Mouse (Mus musculus) testis, adult 2 months (tissue): ENCODE results near the gene Arpc3.

Experiments
- CTCF ChIP-seq: fragments of 200-500 bp; IDR thresholded peaks from 2 replicates; pipeline ENCODE4 v1.5.1; 2012; ENCODE audit warnings: low read depth, mild to moderate bottlenecking, inconsistent platforms, low read length, moderate library complexity; ENCODE audit not compliant: control insufficient read depth, insufficient read depth, insufficient replicate concordance
- POLR2A ChIP-seq: fragments of 200-500 bp; IDR thresholded peaks from 2 replicates; pipeline ENCODE4 v1.6.1; 2012; ENCODE audit warnings: low read depth, mild to moderate bottlenecking, inconsistent platforms, low read length, moderate library complexity; ENCODE audit not compliant: control insufficient read depth

GRCm38 (mm10) chr5:122453188-122453587 is 61.5 kb downstream of the Arpc3 start:
- TF ChIP-seq POLR2A: no peak
- no peak for TF ChIP-seq CTCF
